Mouse (Mus musculus) erythroblast, adult 5-6 weeks (primary cell): ENCODE data around the gene Olfr9. TPM values are rescaled to one million over a fixed set of nuclear protein-coding genes. Genes with fewer than 3 reads are reported as not detected.
"Not testable (repeated sequence)": the region's sequence is repeated elsewhere in the genome, so short reads cannot be mapped to it uniquely, and the experiment has no call there.

Experiments used
- ATAC-seq: replicated peaks from 2 replicates; pipeline ENCODE4 v1.8.0; 2016; ENCODE audit warnings: moderate number of reproducible peaks, mild to moderate bottlenecking, moderate TSS enrichment, inconsistent platforms; ENCODE audit not compliant: poor library complexity, low FRiP score, severe bottlenecking
- total RNA-seq, 2 experiments: library from RNA; stranded (forward) in 1 of 2; stranded (reverse) in 1 of 2; fragments of 150-400 nt in 1 of 2; fragments of 200-764, 138-1000 nt in 1 of 2; gene quantifications; 2 replicates each; pipeline versions ENCODE4 v1.2.3 to v1.2.4; 2015 to 2017; ENCODE audit warnings: low replicate concordance in 2 of 2

Gene Olfr9
- total RNA-seq (2015; ENCODE audit: low replicate concordance) (not detected in 2 replicates), total RNA-seq (2017; ENCODE audit: low replicate concordance) (not detected in 2 replicates)

DNA sequence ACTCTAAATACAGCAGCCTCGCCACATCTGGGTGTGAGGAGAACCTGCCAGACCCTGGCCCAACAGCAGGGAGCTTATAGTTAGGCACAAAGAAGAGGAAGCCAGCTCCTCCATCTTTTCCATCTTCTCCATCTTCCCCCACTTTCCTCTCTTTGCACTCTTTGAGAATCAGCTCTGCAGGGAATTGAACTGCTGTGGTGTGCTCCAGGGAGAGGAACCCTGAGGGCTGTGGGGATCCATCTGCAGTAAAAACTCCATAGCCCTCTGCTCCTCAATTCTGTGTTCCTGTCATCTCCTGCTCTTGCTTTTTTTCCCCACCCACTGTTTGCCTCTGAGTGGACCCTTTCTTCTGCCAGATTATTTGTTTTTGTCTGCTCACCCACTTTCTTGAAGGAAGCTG lies at the start of gene Olfr9:
TSS of gene Olfr9 (plus strand) at position 301 of the 400 bp plus-strand sequence.
- not testable (repeated sequence) for ATAC-seq

DNA sequence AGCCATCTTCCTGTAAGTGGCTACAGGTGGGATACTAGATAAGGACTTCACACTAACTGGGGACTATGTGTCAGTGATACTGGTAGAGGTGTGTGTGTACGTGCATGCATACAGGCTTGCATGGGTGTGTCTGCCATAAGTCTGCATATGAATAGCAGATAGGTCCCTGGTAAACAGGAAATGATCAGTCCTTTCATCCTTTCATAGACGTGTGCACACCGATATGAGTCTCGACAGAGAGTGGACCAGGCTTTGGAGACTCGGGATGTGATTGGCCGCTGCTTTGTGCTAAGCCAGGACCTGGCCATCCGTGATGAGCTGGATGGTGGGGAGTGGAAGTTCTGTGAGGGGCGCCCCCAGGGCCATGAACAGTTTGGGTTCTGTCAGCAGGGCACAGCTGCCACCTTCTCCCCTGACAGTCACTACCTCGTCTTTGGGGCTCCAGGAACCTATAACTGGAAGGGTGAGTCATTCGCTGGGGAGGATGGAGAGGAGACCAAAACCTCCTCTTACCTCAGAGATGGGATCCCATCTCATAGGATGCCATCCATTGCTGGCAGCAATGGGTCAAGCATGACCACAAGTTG lies 48.7 kb upstream of the Olfr9 start:
- no peak for ATAC-seq

DNA sequence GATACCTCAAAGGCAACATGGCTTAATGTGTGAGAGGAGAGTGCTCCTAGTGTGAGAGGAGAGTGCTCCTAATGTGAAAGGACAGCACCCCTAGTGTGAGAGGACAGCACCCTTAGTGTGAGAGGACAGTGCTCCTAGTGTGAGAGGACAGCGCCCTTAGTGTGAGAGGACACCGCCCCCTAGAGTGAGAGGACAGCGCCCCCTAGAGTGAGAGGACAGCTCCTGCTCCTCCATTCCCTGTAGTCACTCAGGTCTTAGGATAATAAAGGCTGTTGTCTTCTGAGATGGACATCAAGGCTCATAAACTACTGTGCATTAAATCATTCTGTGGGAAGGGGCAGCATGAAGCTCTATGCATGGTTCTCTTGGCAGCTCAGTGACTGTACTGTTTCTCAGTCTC lies 43.6 kb upstream of the Olfr9 start:
- no peak for ATAC-seq

DNA sequence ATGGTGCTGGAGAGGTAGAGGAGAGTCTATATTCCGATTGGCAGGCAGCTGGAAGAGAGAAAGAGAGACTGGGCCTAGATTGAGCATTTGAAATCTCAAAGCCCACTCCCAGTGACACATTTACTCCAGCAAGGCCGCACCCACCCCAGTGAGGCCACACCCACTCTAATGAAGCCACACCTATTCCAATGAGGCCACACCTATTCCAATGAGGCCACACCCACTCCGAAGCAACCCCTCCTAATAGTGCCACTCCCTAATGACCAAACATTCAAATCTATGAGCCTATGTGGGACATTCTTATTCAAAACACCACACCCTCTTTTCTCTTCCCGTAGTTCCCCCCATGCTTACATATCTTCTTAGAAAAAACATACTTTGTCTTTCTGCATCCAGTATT lies 41.7 kb upstream of the Olfr9 start:
- no peak for ATAC-seq

DNA sequence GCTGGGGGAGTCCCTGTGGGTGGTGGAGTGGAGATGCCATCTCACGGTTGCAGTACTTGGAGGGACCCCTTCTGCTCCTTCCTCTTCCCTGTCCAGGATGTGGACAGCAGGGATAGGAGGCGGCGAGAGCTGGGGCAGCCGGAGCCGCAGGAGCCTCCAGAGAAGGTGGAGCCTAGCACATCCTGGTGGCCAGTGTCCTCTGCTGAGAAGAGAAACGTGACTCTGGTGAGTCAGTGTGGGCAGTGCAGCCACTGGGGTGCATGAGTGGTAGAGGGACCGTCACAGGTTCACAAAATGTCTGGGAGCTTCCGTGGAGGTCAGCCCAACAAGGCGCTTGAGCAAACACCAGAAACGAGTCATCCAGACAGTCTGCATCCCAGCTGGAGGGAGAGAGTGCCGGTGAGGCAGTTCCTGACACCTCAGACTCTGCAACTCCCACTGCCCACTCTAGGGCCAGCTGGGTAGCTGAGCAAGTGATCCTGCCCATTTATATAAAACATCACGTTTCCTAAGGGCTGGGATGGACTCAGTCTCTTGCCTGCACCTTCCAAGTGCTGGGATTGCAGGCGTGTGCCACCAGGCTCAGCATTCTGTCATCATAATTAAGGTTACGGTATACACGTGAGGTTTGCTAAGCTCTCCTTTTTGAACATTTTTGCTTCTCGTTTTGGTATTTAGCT lies 38.9 kb upstream of the Olfr9 start:
- no peak for ATAC-seq

DNA sequence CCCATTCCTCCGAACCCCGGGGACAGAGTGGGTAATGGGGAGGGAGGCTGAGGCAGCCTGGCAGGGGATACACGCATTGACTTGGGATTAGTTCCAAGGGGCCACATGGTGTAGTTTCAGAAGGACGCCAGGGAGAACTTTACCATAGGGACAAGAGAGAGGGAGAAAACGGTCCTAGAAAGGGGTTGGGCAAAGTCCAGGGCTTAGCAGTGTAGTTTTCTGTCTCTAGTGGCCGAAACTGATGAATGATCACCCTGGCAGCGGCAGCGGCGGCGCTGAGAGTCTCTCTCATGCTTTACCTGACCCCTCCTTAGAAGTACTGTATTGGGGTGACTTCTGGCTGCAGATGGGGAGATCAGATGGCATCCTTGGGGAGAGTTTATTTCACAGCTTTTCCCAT lies 30.9 kb upstream of the Olfr9 start:
- ATAC-seq, result no peak

DNA sequence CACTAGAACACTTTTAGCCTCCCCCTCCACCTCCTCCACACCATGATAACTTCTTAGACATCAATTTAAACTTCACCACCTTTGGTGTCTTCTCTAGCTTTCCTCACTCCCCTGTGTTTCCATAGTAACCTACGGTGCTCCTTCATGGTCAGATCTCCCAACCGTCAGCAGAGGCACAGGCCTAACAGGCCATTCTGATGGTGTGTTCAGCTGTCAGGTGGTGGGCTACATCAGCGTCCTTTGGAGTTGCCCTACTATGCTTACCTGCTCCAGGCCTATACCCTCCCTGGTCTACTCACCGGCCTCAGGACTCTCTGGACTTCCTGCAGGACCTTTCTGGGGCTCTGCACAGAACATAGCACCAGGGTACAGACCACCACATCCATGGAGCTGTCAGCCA lies 29.1 kb upstream of the Olfr9 start:
- ATAC-seq, result no peak

DNA sequence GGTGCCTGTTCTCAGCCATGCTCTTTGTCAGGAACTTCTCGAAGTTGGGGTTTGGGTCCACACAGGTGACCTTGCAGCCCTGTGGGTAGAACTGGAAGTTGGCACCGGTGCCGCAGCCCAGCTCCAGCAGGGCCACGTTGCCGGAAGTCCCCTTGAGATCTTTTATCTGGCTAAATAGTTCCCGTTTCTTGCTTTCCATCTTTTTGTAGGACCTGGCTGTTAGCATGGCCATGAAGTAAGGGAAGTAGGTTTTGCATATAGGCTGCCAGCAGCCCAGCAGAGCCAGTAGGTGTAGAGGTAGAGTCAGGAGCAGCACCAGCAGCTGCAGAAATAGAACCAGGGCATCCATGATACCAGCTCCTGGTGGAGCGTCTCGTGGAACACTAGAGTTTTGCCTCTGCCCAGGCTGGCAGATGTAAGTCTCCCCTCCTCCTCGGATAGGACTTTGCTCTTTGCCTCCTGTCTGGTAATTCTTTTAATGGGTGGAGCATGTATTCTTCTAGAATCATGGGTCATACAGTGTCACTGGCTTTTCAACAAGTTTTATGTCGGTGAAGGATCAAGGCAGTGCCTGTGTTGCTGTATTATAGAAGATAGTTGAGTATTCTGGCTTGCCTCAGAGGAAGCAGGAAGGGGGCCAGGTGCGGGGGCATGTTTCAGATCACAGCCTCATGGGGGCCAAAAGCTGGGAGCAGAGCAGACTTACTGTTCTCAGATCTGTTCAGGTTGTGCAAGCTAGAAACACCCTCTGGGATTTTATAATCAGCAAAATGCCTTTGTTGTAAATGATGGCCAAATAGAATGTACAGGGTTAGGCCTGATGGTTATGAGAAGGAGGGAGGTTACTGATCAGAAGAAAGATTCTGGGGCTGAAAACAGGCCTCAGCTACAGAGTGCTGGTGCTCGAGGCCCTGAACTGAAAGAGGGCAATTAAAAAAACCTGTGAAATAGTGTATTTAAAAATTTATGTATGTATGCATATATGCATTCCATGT lies 28.3 kb upstream of the Olfr9 start, which contains the start of gene Mettl7b:
TSS of gene Mettl7b (minus strand) at position 399 of the 995 bp plus-strand sequence.
- no peak for ATAC-seq

DNA sequence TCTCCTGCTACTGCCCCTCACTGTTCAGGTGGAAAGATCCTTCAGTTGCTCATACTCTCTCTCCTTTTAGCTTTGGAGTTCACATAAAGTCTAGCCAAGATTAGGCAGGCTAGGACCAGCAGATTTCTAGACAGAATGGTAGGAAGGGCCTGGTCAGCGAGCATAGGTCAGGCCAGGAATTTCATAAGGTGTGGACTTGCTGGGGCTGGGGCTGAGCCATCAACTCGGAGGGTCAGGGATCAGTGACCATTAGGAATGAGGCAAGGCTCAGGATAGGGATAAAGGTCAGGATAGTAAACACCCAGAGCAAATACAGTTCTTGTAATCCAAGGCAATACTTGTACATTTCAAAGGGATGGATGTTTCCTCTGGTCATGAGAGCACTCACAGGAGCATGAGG lies 24.3 kb upstream of the Olfr9 start:
- no peak for ATAC-seq

DNA sequence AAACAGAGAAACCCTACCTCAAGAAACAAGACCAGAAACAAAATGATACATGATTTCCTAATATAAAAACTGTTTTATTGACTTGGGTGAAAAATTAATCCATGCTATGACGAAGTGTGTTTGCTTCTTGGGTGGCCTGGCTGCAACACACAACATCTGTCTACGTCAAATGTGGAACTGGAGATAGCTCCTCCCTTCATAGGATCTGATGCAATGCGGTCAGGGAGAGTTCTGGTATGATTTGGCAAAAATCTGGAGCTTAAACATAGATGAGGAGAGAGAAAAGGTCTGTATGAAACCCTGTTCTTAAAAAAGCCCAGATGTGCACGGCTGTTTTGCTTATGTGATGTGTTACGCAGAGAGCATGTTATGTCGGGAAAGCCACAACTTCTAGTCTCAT lies 23.4 kb upstream of the Olfr9 start:
- no peak for ATAC-seq

DNA sequence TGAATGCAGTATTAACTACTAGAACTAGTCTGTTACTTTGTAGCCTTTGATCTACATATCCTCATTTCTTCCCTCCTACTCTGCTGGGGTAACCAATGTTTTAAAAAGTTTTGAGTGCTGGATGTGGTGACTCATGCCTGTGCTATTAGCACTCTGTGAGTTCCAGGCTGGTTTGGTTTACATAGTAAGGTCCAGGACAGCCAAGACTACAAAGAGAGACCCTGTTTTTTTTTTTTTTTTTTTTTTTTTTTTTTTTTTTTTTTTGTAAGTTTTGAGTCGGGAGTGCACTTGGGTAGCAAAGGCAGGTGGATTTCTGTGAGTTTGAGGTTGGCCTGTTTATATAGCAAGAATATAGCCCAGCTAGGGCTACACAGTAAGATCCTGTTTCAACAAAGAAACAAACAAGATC lies 20.9 kb upstream of the Olfr9 start:
- no peak for ATAC-seq

DNA sequence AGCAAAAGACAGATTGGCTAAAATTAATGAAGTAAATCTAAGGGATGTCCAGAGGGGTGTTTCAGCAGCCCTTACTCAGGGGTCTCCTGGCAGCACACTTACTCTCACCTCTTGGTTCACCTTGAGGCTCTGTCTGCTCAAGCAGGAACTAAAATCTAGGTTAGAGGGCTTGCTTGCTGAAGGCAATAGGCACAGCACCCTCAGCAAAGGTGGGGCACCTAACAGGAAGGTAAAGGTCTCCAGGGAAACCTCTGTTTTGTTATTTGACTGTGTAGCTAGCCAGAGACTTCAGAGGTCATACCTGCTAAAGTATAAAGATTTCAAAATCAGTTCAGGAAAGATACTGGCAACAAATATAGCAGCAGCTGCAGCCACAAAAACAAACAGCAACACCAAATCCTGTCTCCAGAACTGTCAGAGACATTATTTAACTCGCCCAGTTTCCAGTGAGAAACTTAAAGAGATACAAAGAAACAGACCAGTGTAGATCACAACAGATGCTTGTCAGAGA lies 18.4 kb upstream of the Olfr9 start:
- no peak for ATAC-seq

DNA sequence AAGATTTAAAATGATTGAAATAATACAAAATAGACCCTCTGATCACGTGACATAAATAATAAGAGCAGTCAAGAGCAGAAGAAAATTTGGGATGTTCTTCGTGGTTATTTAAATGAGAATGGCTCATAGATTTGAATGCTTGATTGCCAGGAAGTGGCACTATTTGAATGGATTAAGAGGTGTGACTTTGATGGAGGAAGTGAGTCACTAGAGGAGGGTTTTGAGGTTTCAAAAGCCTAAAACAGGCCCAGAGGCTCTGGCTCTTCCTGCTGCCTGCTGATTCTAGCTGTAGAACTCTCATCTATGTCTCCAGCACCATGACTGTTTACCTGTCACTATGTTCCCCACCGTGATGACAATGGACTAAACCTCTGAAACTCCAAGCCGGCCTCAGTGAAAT lies 16.4 kb upstream of the Olfr9 start:
- ATAC-seq, result no peak

DNA sequence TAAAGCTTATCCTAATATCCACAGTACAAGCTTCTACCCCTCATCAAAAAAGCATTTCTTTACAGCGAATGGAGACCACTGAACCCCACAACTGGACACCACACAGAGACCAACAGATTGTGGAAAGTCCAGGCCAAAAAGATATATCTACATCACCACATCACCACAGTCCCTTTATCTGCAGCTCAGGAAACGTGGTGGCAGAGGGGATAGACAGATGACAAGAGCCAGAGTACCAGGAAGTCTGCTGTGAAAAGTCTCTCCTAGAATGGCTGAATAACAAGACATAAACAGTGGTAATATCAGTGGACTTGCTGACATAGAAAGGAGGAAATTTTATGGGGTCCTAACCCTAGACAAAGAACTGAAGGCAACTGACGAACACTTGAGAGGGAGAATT lies 12.8 kb upstream of the Olfr9 start:
- no peak for ATAC-seq

DNA sequence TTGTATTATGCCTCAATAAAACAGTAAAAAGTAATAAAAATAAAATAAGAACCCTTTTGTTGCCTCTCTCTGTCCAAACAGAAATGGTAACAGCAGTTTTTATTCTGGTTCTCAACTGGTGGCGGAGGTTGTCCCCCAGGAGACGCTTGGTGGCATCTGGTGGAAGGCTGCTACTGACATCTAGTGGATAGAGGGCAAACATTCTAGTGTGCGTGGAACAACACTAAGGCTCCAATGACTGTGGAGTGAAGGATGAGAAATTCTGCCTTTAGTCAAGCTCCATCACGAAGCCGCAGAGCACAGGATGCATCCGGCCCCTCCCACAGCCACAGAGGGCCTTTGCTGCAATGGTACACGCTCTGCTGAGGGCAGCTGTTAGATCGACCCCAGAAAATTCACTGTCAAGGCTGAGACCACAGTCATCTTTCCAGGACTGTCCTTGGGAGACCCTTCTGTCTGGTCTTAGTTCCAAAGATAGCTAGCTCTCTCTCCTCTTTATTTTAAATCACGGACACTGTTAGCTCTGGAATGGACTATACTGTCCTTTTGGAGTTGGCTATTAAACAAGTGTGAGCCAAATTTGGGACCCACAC lies 11.6 kb upstream of the Olfr9 start:
- ATAC-seq, result no peak

DNA sequence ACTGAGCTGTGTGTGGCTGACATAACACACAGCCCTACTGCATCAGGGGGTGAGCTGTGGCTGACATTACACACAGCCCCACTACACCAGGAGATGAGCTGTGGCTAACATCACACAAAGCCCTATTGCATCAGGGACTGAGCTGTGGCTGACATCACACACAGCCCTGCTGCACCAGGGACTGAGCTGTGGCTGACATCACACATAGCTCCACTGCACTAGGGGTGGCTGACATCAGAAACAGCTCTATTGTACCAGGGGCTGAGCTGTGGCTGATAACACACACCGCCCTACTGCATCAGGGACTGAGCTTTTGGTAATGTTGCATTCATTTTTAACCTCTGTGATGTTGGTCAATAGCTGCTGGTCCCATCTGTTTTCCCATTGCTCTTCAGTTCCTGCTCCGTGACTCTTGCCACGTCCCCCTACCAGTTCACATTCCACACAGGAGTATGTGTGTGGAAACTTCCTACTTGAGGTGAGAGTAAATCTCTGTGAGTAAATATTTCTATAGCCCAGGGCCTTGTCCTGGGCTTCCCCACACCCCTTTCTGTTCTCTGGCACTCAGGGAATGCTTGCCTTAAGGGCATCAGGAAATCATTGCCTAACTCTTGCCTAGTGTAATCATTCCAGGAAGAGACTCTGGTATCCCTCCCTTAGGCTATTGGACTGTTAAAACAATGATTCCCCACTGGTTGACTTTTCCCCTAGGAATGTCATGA lies 8.4 kb upstream of the Olfr9 start:
- ATAC-seq, result no peak

DNA sequence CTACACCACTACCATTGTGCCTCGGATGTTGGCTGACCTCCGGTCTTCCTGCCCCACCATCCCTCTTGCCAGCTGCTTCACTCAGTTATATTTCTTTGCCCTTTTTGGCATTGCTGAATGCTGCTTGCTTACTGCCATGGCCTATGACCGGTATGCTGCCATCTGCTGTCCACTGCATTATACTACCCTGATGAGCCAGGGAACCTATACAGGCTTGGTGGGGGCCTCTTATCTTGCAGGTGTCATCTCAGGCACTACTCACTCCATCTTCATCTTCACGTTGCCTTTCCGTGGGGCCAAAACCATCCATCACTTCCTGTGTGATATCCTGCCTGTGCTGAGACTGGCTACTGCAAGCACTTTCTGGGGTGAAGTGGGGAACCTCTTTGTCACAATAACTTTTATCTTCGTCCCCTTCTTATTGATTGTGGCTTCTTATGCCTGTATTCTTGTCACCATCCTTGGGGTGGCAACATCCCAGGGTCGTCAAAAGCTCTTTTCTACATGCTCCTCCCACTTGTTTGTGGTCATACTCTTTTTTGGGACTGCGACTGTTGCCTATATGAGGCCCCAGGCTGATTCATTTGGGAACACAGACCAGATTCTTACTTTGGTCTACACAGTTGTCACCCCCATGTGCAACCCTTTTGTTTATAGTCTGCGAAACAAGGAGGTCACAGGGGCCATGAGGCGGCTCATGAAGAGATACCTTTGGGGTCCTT lies 1.1 kb downstream of the Olfr9 start:
- ATAC-seq, result not testable (repeated sequence)

DNA sequence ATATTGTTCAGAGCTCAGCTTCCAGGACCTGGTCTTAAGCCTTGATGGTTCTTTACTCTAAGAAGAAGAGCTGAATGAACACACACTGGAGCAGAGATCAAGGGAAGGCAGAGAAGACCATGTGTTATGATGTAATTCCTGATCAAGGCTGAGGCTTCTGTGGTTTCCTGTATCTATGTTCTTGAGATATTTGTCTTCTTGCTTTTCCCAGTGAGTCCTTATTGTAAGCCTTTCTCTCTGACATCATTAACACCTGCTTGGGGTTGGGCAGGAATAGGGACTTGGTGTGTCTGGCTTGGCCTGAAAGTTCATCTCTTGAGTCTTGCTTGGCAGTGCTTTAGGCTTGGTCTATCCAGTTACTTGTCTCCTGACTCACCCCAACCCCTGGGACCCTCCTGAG lies 1.8 kb downstream of the Olfr9 start:
- ATAC-seq, result no peak

DNA sequence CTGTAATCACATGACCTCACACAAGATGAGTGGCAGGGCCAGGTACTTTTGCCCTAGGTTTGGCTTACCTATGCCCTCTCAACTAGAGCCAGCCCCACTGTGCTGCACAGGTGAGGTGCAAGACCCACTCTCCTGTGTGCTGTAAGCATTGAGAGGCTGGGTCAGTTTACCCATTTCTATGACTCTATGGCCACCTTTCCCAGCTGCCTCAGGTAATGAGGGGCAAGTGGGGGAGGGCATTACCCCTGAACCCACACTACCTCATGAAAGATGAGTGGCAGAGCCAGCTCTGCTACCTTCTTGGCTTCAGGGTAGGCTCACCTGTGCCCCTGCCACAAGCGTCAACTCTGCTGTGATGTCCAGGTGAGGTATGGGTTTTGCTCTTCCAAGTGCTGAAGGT lies 6.6 kb downstream of the Olfr9 start:
- ATAC-seq, result no peak
